Mouse (Mus musculus): ENCODE data around the gene Zfp511. TPM values are rescaled to one million over a fixed set of nuclear protein-coding genes. Genes with fewer than 3 reads are reported as not detected.

Gene Zfp511
- polyA plus RNA-seq, 1 experiment: 27.2 TPM

- 74% methylated on average over 4 of the region's 4 CpGs for WGBS
- Histone ChIP-seq H3K4me1 (ENCODE audit: control insufficient read depth, insufficient read depth, low read length) (no peaks in the 10 kb centered on the region), H3K27ac (ENCODE audit: control insufficient read depth, insufficient read depth, low read depth, low read length, poor library complexity) (no peak overlapping the region), H3K4me3 (replicated peaks; ENCODE audit: control insufficient read depth, low read depth, low read length) (no peak overlapping the region)
- TF ChIP-seq POLR2A (IDR thresholded peaks at IDR 0.05; ENCODE audit: borderline replicate concordance, control insufficient read depth, low read depth, low read length) (no peak), CTCF (IDR thresholded peaks at IDR 0.05; ENCODE audit: control insufficient read depth, insufficient read depth, low read length) (no peak)
Observed at GRCm38 (mm10) chr7:140054124-140054523, 17.9 kb downstream of the Zfp511 start.

DNA sequence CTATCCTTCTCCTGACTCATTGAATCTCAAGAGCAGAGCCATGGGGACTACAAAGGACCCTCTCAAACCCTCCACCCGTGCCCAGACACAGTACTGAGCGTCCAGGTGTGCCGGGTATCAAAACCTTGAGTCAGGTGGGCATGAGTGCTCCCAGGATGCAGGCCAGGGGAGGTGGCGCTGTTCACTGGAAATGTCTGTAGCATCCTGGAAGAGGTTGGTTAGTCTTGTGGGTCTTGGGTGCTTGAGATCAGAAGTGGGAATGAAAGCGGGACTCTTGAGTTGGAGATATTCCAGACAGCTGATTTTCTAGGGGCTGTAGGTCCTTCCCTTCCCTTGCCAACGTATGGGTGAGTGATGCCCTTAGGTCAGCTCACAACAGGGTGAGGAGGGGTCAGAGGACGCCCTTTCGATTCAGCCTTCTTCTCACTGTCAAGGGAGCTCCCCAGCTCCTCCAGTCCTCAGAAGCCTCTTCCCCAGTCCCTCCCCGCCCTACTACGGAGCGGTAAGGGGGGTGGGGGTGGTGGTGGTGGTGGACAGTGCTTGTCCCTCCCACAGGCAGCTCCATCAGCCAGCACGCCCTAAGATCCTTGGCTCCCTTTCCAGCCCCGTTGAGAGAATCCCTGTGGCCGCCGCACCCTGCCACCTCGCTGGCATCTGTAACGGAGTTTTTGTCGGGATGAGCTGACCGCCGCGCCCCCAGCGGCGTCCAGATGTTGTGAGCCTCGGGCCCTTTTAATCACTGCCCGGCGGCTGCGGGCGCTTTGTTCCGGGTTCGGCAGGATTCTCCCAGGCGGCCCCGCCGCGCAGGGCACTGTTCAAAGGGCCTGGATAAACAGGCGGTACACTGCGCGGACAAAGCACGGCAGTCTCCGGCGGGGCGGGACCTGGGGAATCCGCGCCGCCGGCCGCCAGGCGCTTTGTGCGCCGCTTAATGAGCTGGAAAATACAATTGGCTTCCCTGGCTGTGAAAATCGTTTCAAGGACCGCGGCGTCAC lies 21.5 kb downstream of the Zfp511 start:
- H3K27ac ChIP-seq (ENCODE audit: control insufficient read depth, insufficient read depth, low read depth, low read length, poor library complexity): no peak overlapping the region
- TF ChIP-seq CTCF (IDR thresholded peaks at IDR 0.05; ENCODE audit: control insufficient read depth, insufficient read depth, low read length) (no peak), POLR2A (IDR thresholded peaks at IDR 0.05; ENCODE audit: borderline replicate concordance, control insufficient read depth, low read depth, low read length) (no peak)
- no peaks in the 10 kb centered on the region for H3K4me1 ChIP-seq (ENCODE audit: control insufficient read depth, insufficient read depth, low read length)
- no peak overlapping the region for H3K4me3 ChIP-seq (replicated peaks; ENCODE audit: control insufficient read depth, low read depth, low read length)
- WGBS: 6% methylated on average over 53 of the region's 53 CpGs

- no peak overlapping the region for H3K27ac ChIP-seq (ENCODE audit: control insufficient read depth, insufficient read depth, low read depth, low read length, poor library complexity)
- TF ChIP-seq POLR2A (IDR thresholded peaks at IDR 0.05; ENCODE audit: borderline replicate concordance, control insufficient read depth, low read depth, low read length) (no peak), CTCF (IDR thresholded peaks at IDR 0.05; ENCODE audit: control insufficient read depth, insufficient read depth, low read length) (no peak)
- H3K4me1 ChIP-seq (ENCODE audit: control insufficient read depth, insufficient read depth, low read length): no peaks in the 10 kb centered on the region
- WGBS: 32% methylated on average over 7 of the region's 7 CpGs
- H3K4me3 ChIP-seq (replicated peaks; ENCODE audit: control insufficient read depth, low read depth, low read length): no peak overlapping the region
Observed at GRCm38 (mm10) chr7:140058528-140058927, 22.3 kb downstream of the Zfp511 start.

DNA sequence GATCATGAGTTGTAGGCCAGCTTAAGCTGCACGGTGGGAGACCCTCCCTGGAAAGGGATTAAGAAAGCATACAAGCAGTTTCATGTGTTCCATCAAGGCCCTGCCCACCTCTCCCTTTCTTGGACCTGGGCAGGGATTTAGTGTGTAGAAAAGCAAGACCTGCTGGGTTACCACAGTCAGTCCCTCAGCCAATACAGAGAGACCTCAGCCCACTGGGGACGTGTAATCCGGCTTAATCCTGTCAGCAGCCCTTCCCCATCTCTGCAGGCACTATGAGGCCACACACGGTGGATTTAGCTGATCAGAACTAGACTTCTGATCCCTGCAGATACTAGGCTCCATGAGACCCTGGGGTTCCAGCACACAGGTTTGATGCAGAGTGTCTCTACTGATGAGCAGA lies 23.4 kb downstream of the Zfp511 start:
- no peak overlapping the region for H3K4me3 ChIP-seq (replicated peaks; ENCODE audit: control insufficient read depth, low read depth, low read length)
- TF ChIP-seq CTCF (IDR thresholded peaks at IDR 0.05; ENCODE audit: control insufficient read depth, insufficient read depth, low read length) (no peak), POLR2A (IDR thresholded peaks at IDR 0.05; ENCODE audit: borderline replicate concordance, control insufficient read depth, low read depth, low read length) (no peak)
- 50% methylated on average over 4 of the region's 4 CpGs for WGBS
- no peaks in the 10 kb centered on the region for H3K4me1 ChIP-seq (ENCODE audit: control insufficient read depth, insufficient read depth, low read length)
- H3K27ac ChIP-seq (ENCODE audit: control insufficient read depth, insufficient read depth, low read depth, low read length, poor library complexity): no peak overlapping the region

GRCm38 (mm10) chr7:140060936-140061831 lies 25.0 kb downstream of the Zfp511 start:
- Histone ChIP-seq H3K27ac (ENCODE audit: control insufficient read depth, insufficient read depth, low read depth, low read length, poor library complexity) (no peak overlapping the region), H3K4me3 (replicated peaks; ENCODE audit: control insufficient read depth, low read depth, low read length) (no peak overlapping the region), H3K4me1 (ENCODE audit: control insufficient read depth, insufficient read depth, low read length) (no peaks in the 10 kb centered on the region)
- WGBS: 3% methylated on average over 47 of the region's 47 CpGs
- no peak for TF ChIP-seq POLR2A (IDR thresholded peaks at IDR 0.05; ENCODE audit: borderline replicate concordance, control insufficient read depth, low read depth, low read length)
- no peak for TF ChIP-seq CTCF (IDR thresholded peaks at IDR 0.05; ENCODE audit: control insufficient read depth, insufficient read depth, low read length)

DNA sequence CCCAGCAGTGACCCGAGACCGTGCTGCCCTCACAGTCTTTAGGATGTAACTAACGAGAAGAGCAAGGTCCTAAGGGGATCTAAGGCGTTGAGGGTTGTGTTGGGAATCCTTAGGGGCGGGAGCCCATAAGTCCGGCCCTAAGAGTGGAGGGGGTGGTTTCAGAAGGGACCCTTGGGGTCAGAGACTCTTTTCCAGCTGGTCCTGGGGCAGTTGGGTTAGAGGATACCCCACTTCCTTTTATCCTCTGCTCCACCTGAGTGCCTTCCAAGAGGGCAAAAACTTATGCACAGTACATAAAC lies 25.6 kb downstream of the Zfp511 start:
- Histone ChIP-seq H3K4me1 (ENCODE audit: control insufficient read depth, insufficient read depth, low read length) (no peaks in the 10 kb centered on the region), H3K4me3 (replicated peaks; ENCODE audit: control insufficient read depth, low read depth, low read length) (no peak overlapping the region), H3K27ac (ENCODE audit: control insufficient read depth, insufficient read depth, low read depth, low read length, poor library complexity) (no peak overlapping the region)
- WGBS: 8% methylated on average over 6 of the region's 6 CpGs
- TF ChIP-seq POLR2A (IDR thresholded peaks at IDR 0.05; ENCODE audit: borderline replicate concordance, control insufficient read depth, low read depth, low read length) (no peak), CTCF (IDR thresholded peaks at IDR 0.05; ENCODE audit: control insufficient read depth, insufficient read depth, low read length) (no peak)

DNA sequence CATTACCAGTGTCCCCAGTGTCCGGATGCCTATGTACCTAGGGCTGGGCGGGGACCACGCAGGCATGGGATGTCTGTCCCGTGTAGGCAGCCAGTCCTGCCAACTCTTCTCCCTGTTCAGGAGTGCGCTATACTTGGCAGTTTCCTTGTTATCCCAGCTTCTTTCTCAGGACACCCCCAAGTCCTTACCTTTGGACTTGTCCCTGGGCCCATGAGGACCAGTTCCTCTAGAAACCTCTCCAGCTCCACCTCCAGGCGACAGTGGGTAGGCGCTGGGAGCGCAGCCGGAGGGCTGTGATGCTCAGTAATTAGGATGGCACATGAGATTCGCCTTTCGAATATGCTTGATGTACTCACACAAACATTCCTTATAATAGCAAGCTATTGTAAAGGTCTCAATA lies 26.1 kb downstream of the Zfp511 start:
- WGBS: 20% methylated on average over 11 of the region's 11 CpGs
- H3K4me1 ChIP-seq (ENCODE audit: control insufficient read depth, insufficient read depth, low read length): no peaks in the 10 kb centered on the region
- no peak overlapping the region for H3K4me3 ChIP-seq (replicated peaks; ENCODE audit: control insufficient read depth, low read depth, low read length)
- no peak overlapping the region for H3K27ac ChIP-seq (ENCODE audit: control insufficient read depth, insufficient read depth, low read depth, low read length, poor library complexity)
- TF ChIP-seq CTCF (IDR thresholded peaks at IDR 0.05; ENCODE audit: control insufficient read depth, insufficient read depth, low read length) (peak; percentile 7; the same call in 1 of the 2 replicates), POLR2A (IDR thresholded peaks at IDR 0.05; ENCODE audit: borderline replicate concordance, control insufficient read depth, low read depth, low read length) (no peak)

DNA sequence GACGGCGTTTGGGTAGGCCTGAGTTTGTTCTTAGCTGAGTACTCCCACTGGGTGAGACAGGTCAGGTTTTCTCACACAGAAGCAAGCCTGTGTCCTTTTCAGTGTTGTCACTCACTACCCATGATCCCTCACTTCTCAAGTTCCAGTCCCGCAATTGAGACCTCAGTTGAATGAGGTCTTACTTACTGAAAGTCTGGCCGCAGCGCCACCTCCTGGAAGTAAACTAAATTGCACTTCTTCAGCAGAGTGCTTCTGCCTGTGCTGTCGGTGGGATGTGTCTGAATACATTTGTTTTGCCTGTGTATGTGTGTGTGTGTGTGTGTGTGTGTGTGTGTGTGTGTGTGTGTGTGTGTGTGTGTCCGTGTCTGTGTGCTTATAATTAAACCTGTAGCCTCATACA lies 26.9 kb downstream of the Zfp511 start:
- H3K27ac ChIP-seq (ENCODE audit: control insufficient read depth, insufficient read depth, low read depth, low read length, poor library complexity): no peak overlapping the region
- H3K4me1 ChIP-seq (ENCODE audit: control insufficient read depth, insufficient read depth, low read length): no peaks in the 10 kb centered on the region
- TF ChIP-seq CTCF (IDR thresholded peaks at IDR 0.05; ENCODE audit: control insufficient read depth, insufficient read depth, low read length) (peak; percentile 75), POLR2A (IDR thresholded peaks at IDR 0.05; ENCODE audit: borderline replicate concordance, control insufficient read depth, low read depth, low read length) (no peak)
- H3K4me3 ChIP-seq (replicated peaks; ENCODE audit: control insufficient read depth, low read depth, low read length): no peak overlapping the region
- WGBS: 17% methylated on average over 7 of the region's 7 CpGs
